Mouse (Mus musculus) bone marrow macrophage, adult 2 months (primary cell): ENCODE results near the gene Tars.

Experiments used
- CTCF ChIP-seq: IDR thresholded peaks from 2 replicates; pipeline ENCODE4 v1.5.1; 2012; ENCODE audit warnings: low read depth, mild to moderate bottlenecking, low read length, moderate library complexity
- POLR2A ChIP-seq: IDR thresholded peaks from 2 replicates; pipeline ENCODE4 v1.6.1; 2012; ENCODE audit warnings: mild to moderate bottlenecking, low read depth, low read length, borderline replicate concordance

- no peak for TF ChIP-seq CTCF
- no peak for TF ChIP-seq POLR2A
These were observed 38.6 kb downstream of the Tars start for GRCm38 (mm10) chr15:11360888-11361287.
